Mouse (Mus musculus): ENCODE data around the gene Eng.

GRCm38 (mm10) chr2:32606161-32607142, 39.9 kb upstream of the Eng start:
- TF ChIP-seq POLR2A (IDR thresholded peaks at IDR 0.05; ENCODE audit: borderline replicate concordance, control insufficient read depth, low read depth, low read length) (no peak), CTCF (IDR thresholded peaks at IDR 0.05; ENCODE audit: control insufficient read depth, insufficient read depth, low read length) (peak; percentile 57)
